Mouse (Mus musculus) monocyte, adult 5-6 weeks (primary cell): Measurements from ENCODE around the gene F5. TPM values are rescaled to one million over a fixed set of nuclear protein-coding genes. Genes with fewer than 3 reads are reported as not detected.

Experiments used
- ATAC-seq: fragments of 153-309, 156-312 bp; replicated peaks from 2 replicates; pipeline ENCODE4 v1.8.0; 2017; ENCODE audit warnings: mild to moderate bottlenecking; ENCODE audit not compliant: low TSS enrichment, insufficient number of reproducible peaks, severe bottlenecking, poor library complexity, low FRiP score
- total RNA-seq: library from RNA; stranded (forward); fragments of 200-1000, 200-491, 200-594 nt; gene quantifications from 3 replicates; pipeline ENCODE4 v1.2.3, GENCODE M21; 2017

Gene F5
- total RNA-seq, 1 experiment from 2014 or later, result 29.6 TPM

DNA sequence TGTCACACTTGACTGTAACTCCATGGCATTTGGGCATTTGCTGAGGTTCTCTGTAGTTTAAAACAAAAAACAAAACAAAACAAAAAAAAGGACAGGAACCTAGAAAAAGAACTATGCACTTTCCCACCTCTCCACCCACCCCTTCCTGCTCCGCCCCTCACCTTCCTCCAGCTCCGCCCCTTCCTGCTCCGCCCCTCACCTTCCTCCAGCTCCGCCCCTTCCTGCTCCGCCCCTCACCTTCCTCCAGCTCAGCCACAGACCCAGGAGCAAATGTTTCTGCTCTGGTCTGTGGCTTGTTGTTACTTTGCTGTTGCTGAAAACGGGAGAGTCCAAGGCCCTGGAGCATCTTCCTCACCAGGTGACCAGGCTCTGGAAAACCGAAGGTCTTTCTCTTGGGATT, 2.6 kb upstream of the F5 start:
- ATAC-seq, result no peak

DNA sequence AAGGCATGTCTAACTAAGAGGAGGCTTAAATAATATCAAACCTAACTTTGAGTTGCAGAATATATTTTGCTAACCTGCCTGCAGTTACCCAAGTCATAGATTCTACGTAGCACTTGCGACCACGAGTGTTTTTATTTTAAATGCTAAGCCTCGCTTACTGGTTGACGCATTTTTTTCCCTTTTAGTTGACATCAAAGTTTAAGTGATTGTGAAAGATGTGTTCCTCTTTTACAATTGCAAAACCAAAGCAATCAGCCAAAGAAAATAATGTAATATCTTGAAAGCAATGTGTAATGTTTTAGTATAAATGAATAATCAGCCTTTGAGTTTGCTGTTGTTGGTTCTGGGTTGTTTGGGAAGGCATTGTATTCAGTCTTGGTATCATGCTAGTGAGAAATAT, 1.2 kb downstream of the F5 start:
- peak; percentile 54 for ATAC-seq

GRCm38 (mm10) chr1:164154983-164155382, 3.3 kb downstream of the F5 start:
- no peak for ATAC-seq

GRCm38 (mm10) chr1:164158571-164158970, 6.9 kb downstream of the F5 start:
- ATAC-seq, result no peak

DNA sequence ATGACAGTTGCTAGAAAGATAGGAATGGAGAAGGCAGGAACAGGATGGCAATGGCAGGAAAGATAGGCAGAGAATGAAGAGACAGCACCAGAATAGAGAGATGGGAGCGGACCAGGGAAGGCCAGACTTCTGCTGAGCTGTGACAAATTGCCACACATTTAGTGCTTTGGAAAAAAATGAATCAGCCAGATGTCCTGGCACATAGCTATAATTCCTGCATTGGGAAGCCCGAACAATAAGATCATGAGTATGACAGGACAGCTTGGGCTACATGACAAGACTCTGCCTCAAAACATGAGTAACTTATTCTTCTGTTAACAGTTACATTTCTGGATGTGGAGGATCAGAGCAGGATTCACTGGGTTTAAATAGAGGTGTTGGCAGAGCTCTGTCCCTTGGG, 8.1 kb downstream of the F5 start:
- ATAC-seq, result no peak

- no peak for ATAC-seq
Measured at GRCm38 (mm10) chr1:164162745-164163144, 11.1 kb downstream of the F5 start.

DNA sequence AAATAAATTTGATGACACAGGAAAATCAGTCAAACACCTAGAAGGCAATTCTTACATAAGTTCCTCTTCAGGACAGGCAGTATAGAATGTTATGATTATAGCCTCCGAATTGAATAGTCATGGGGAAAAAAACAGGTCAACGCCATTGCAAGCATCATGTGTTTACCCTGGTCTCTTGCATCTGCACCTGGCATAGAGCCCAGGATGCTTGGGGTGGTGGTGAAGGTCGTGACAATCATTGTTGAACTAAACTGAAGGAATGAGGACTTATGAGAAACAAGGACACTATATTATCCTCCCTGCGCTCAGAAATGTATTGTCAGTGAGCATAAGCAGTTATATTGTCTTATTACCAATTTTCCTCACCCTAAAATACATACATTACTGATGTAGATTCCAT, 17.2 kb downstream of the F5 start:
- no peak for ATAC-seq

- no peak for ATAC-seq
Measured at GRCm38 (mm10) chr1:164170434-164170833, 18.8 kb downstream of the F5 start.

DNA sequence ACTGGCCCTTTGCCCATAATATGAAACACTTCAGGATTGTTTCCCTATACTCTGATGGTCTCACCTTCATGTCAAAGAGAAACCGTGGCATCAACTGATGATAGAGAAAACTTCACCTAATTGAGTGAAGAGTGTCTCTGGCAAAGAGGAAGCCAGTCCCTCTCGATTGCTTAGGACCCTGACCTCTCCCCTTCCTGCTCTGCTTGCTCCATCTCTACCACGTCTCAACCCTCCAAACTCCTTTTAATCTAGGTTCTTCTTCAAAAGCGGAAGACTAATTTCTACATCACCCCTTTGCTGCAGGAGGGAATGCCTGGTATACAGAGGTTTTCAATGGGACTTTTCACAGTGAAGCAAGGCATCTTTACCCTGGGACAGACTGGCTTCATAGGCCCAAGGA, 21.5 kb downstream of the F5 start:
- no peak for ATAC-seq

DNA sequence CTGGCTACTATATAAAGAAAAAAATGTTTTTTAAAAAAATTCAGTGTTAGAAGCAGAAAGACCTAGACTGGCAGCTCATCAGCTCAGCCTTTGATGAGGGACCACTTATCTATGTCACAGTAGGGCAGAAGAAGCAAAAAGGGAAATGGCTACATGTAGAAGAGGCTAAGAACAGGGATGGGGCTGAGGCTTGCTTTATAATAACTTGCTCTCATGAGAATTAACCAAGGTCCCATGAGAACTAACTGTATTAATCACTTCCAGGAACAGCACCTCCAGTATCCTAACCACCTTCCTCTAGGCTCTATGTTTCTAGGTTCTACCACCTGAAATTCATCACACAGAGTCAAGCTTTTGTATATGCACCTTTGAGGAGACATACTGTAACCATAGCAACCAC, 25.2 kb downstream of the F5 start:
- ATAC-seq, result no peak

- no peak for ATAC-seq
Measured at GRCm38 (mm10) chr1:164178429-164178828, 26.8 kb downstream of the F5 start.

GRCm38 (mm10) chr1:164184142-164184870, 32.7 kb downstream of the F5 start:
- peak; percentile 88 for ATAC-seq

GRCm38 (mm10) chr1:164184871-164185223, 33.2 kb downstream of the F5 start:
- no peak for ATAC-seq

DNA sequence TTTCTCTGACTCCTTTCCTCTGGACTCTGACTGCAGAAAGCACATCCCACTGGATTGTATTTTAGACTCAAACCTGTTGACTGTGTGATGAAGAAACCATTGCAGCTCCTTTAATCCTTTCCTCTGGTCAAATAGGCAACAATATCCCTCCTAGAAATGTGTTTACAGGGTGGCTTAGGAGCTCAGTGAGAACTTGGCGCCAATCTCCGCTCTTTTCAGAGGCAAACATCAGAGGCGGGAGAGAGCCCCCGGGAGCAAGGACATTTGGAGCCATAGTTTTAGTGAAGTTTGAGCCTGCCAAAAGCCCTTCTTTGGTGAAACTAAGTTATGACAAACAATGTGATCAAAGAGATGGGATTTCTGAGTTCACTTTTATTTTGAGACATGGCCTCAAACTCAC, 33.7 kb downstream of the F5 start:
- no peak for ATAC-seq

GRCm38 (mm10) chr1:164187002-164187560, 35.4 kb downstream of the F5 start:
- ATAC-seq, result no peak

DNA sequence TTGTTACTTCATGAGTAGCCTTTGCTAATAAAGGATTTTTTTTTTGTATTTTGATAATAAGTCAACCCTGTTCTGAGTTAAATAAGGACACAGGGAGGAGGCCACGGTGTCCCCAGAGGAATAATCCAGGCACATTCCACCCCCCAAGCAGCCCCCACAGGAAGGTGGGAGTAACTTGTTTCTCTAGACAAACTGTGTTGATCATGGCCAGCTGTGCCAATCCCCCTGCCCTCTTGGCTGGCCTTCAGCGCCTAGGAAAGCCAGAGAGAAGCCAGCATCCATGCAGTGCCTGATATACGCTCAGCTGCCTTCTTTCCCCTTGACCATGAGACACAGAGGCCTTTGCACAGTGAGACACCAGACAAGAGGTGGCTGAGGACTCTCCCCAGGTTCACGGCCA, 47.9 kb downstream of the F5 start:
- no peak for ATAC-seq

- ATAC-seq, result no peak
Measured at GRCm38 (mm10) chr1:164208437-164208836, 56.8 kb downstream of the F5 start.

DNA sequence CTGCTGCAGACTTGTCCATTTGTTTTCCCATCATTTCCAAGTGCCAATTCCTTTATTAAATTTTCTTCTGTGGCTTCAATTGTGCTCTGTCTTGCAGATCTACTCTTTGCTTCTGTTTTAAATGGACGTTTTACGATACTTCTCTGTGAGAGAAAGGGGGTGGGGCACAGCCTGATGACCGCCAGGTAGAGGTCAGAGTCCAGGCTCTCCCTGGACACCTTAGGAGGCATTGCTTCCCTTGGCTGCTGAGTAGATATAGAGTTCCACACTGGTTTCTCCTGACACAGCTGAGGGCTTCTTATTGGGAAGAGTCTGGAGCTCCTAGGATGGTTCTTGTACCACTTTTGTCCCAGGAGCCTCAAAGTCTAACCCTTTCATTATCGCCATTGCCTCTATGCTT, 59.3 kb downstream of the F5 start:
- no peak for ATAC-seq

- no peak for ATAC-seq
Measured at GRCm38 (mm10) chr1:164212686-164213085, 61.0 kb downstream of the F5 start.

- ATAC-seq, result no peak
Measured at GRCm38 (mm10) chr1:164214190-164214589, 62.6 kb downstream of the F5 start.

GRCm38 (mm10) chr1:164215097-164215496, 63.5 kb downstream of the F5 start:
- ATAC-seq, result no peak
